Mouse (Mus musculus) adrenal gland, adult (tissue): ENCODE measurements at regions not wholly inside any gene's neighbourhood (a gene's known extent, or its start where the extent isn't known, plus 50 kb on each side); places are given as distances from the start of the nearest gene placed in this dataset.

ENCODE experiments used
- DNase-seq, 2 experiments: peaks; one replicate each; pipeline ENCODE4 v3.0.0; 2022 to 2023; ENCODE audit warnings: low spot score in 1 of 2; ENCODE audit not compliant: inconsistent age in 2 of 2

GRCm38 (mm10) chr4:82092296-82093230 is 613.0 kb downstream of the Nfib start:
- DNase-seq = no peak

GRCm38 (mm10) chr4:82089657-82090056 is 615.9 kb downstream of the Nfib start:
- peak in 1 of 2 experiments; percentile 29 for DNase-seq

- no peak for DNase-seq
These were observed 622.0 kb downstream of the Nfib start for GRCm38 (mm10) chr4:82083519-82083918.

- DNase-seq = no peak
These were observed 625.4 kb upstream of the Mpdz start for GRCm38 (mm10) chr4:82068050-82068449.

GRCm38 (mm10) chr4:82065641-82066358 is 623.2 kb upstream of the Mpdz start:
- DNase-seq = no peak

- DNase-seq = no peak
These were observed 620.1 kb upstream of the Mpdz start for GRCm38 (mm10) chr4:82062726-82063125.

- no peak for DNase-seq
These were observed 614.1 kb upstream of the Mpdz start for GRCm38 (mm10) chr4:82056671-82057070.

GRCm38 (mm10) chr4:82048171-82048570 is 605.6 kb upstream of the Mpdz start:
- DNase-seq = no peak

GRCm38 (mm10) chr4:82037473-82037872 is 594.9 kb upstream of the Mpdz start:
- DNase-seq = no peak

GRCm38 (mm10) chr4:82035074-82035703 is 592.6 kb upstream of the Mpdz start:
- peak; percentile 5 to 42 for DNase-seq

- DNase-seq = peak in 1 of 2 experiments; percentile 7
These were observed 586.6 kb upstream of the Mpdz start for GRCm38 (mm10) chr4:82029237-82029636.

- no peak for DNase-seq
These were observed 584.8 kb upstream of the Mpdz start for GRCm38 (mm10) chr4:82027447-82027881.

GRCm38 (mm10) chr4:82001406-82001732 is 558.8 kb upstream of the Mpdz start:
- peak in 1 of 2 experiments; percentile 14 for DNase-seq

GRCm38 (mm10) chr4:82000590-82001405 is 558.2 kb upstream of the Mpdz start:
- peak in 1 of 2 experiments; percentile 20 for DNase-seq

GRCm38 (mm10) chr4:81999654-82000314 is 557.2 kb upstream of the Mpdz start:
- DNase-seq = no peak

GRCm38 (mm10) chr4:81999093-81999492 is 556.5 kb upstream of the Mpdz start:
- DNase-seq = no peak

- no peak for DNase-seq
These were observed 553.8 kb upstream of the Mpdz start for GRCm38 (mm10) chr4:81996445-81996844.

- no peak for DNase-seq
These were observed 552.6 kb upstream of the Mpdz start for GRCm38 (mm10) chr4:81995243-81995642.

GRCm38 (mm10) chr4:81988796-81989195 is 546.2 kb upstream of the Mpdz start:
- no peak for DNase-seq

GRCm38 (mm10) chr4:81986616-81987015 is 544.0 kb upstream of the Mpdz start:
- no peak for DNase-seq
